Mouse (Mus musculus) layer of hippocampus, adult 2 months (tissue): ENCODE results near the gene Mad1l1. TPM values are rescaled to one million over a fixed set of nuclear protein-coding genes. Genes with fewer than 3 reads are reported as not detected.
A peak's percentile ranks its signal among the peaks of the same experiment; 100 is the strongest.
"Not testable (repeated sequence)": the region's sequence is repeated elsewhere in the genome, so short reads cannot be mapped to it uniquely, and the experiment has no call there.

Experiments used
- DNase-seq, 2 experiments: peaks; one replicate each; pipeline ENCODE4 v3.0.0; 2022; ENCODE audit warnings: low spot score in 2 of 2
- H3K27ac ChIP-seq: fragments of 200-600 bp; 2 replicates; pipeline ENCODE4 v1.8.1; 2022
- H3K4me3 ChIP-seq: fragments of 200-600 bp; 2 replicates; pipeline ENCODE4 v1.8.1; 2022; ENCODE audit warnings: mild to moderate bottlenecking
- CTCF ChIP-seq: fragments of 200-600 bp; conservative IDR thresholded peaks from 2 replicates; pipeline ENCODE4 v1.8.1; 2022; ENCODE audit warnings: antibody characterized with exemption, mild to moderate bottlenecking, moderate library complexity
- total RNA-seq, 2 experiments: library from RNA; stranded (reverse); gene quantifications; 2 replicates each; pipeline ENCODE4 v1.2.3; 2021

Gene Mad1l1
- total RNA-seq, 2 experiments from 2014 or later = 14.3 to 18.1 TPM

GRCm38 (mm10) chr5:140009083-140009655 lies 312.2 kb downstream of the Mad1l1 start:
- no peak for TF ChIP-seq CTCF
- H3K4me3 ChIP-seq = no peak overlapping the region
- DNase-seq = no peak
- H3K27ac ChIP-seq = no peak overlapping the region

- Histone ChIP-seq H3K4me3 (no peak overlapping the region), H3K27ac (no peak overlapping the region)
- no peak for DNase-seq
- TF ChIP-seq CTCF = no peak
Observed at GRCm38 (mm10) chr5:140008523-140008806, 312.9 kb downstream of the Mad1l1 start.

- no peak overlapping the region for H3K27ac ChIP-seq
- no peak for DNase-seq
- no peak overlapping the region for H3K4me3 ChIP-seq
- TF ChIP-seq CTCF = no peak
Observed at GRCm38 (mm10) chr5:140007656-140008522, 313.5 kb downstream of the Mad1l1 start.

GRCm38 (mm10) chr5:140006861-140007260 lies 314.5 kb downstream of the Mad1l1 start:
- Histone ChIP-seq H3K27ac (no peak overlapping the region), H3K4me3 (no peak overlapping the region)
- DNase-seq = no peak
- no peak for TF ChIP-seq CTCF

GRCm38 (mm10) chr5:140002541-140002940 lies 318.8 kb downstream of the Mad1l1 start:
- no peak for TF ChIP-seq CTCF
- DNase-seq = no peak
- Histone ChIP-seq H3K27ac (no peak overlapping the region), H3K4me3 (no peak overlapping the region)

GRCm38 (mm10) chr5:139998916-139999315 lies 322.4 kb downstream of the Mad1l1 start:
- no peak overlapping the region for H3K4me3 ChIP-seq
- TF ChIP-seq CTCF = no peak
- no peak for DNase-seq
- H3K27ac ChIP-seq = no peak overlapping the region

GRCm38 (mm10) chr5:139998321-139998720 lies 323.0 kb downstream of the Mad1l1 start:
- H3K4me3 ChIP-seq, DNase-seq, H3K27ac ChIP-seq: not testable (repeated sequence)

GRCm38 (mm10) chr5:139991531-139991930 lies 329.8 kb downstream of the Mad1l1 start:
- no peak for DNase-seq
- Histone ChIP-seq H3K4me3 (no peak overlapping the region), H3K27ac (no peak overlapping the region)
- no peak for TF ChIP-seq CTCF

GRCm38 (mm10) chr5:139985073-139985746 lies 336.1 kb downstream of the Mad1l1 start:
- H3K4me3 ChIP-seq = no peak overlapping the region
- no peak for DNase-seq
- H3K27ac ChIP-seq = no peak overlapping the region
- no peak for TF ChIP-seq CTCF

GRCm38 (mm10) chr5:139981976-139982375 lies 339.4 kb downstream of the Mad1l1 start:
- Histone ChIP-seq H3K4me3 (no peak overlapping the region), H3K27ac (no peak overlapping the region)
- DNase-seq = no peak
- TF ChIP-seq CTCF = no peak

- Histone ChIP-seq H3K4me3 (no peak overlapping the region), H3K27ac (no peak overlapping the region)
- TF ChIP-seq CTCF = no peak
- peak in 1 of 2 experiments; percentile 39 for DNase-seq
Observed at GRCm38 (mm10) chr5:139979371-139979770, 342.0 kb downstream of the Mad1l1 start.

- Histone ChIP-seq H3K27ac (no peak overlapping the region), H3K4me3 (no peak overlapping the region)
- TF ChIP-seq CTCF = no peak
- no peak for DNase-seq
Observed at GRCm38 (mm10) chr5:139978525-139979276, 342.7 kb downstream of the Mad1l1 start.

- TF ChIP-seq CTCF = no peak
- no peak for DNase-seq
- no peak overlapping the region for H3K4me3 ChIP-seq
Observed at GRCm38 (mm10) chr5:139977476-139977875, 343.9 kb downstream of the Mad1l1 start.

More at GRCm38 (mm10) chr5:139977476-139977875, 343.9 kb downstream of the Mad1l1 start:
- no peak overlapping the region for H3K27ac ChIP-seq
